In the genomic region with DNA sequence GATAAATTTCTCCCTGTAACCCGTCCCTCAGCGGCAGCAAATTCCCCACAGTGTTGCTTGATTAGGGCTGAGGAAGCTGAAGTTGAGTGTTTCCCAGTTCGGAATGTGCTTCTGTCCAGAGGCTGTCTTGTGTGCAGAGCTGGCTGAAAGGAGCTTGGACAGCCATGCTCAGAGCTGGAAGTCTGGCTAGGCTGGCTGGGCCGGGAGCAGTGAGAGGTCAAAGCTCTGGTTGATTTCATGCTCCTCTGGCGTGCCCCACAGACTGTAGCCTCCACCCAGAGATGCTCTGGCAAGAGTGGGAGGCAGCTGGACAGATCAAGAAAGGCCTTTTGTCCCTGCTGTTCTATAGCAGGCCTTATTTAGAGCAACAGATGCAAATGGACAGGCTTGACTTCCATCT, we compare ENCODE assay signal across 9 mouse cellular contexts.
DNase-seq lines count a peak whose midpoint lies in the region; ATAC-seq and TF ChIP-seq lines count a peak whose summit lies in the region.
"Had no signal": no experiment of that assay in that cellular context is flagged by ENCODE, and none has a peak within 500 bp of the region (broad histone marks: within the 10 kb centered on the region; RNA-seq: fewer than 3 reads in every experiment).

No protein-coding gene starts in this region.

- no peaks in the 10 kb centered on the region for H3K9me3 ChIP-seq in hindbrain, embryonic 11.5 days (ENCODE audit: control insufficient read depth, low read length)
- no peaks in the 10 kb centered on the region for H3K9me3 ChIP-seq in stomach, postnatal 0 days (ENCODE audit: control insufficient read depth, low read length)

- WGBS in hindbrain, embryonic 11.5 days: 40% methylated on average over 5 of the region's 5 CpGs
- WGBS in stomach, postnatal 0 days: 39% methylated on average over 5 of the region's 5 CpGs

- peak; percentile 85 for ATAC-seq in hindbrain, embryonic 11.5 days (ENCODE audit: low FRiP score)
- ATAC-seq in stomach, postnatal 0 days (ENCODE audit: low FRiP score, low TSS enrichment): peak; percentile 47; the same call in 1 of the 2 replicates

- H3K4me3 ChIP-seq in hindbrain, embryonic 11.5 days (ENCODE audit: low read depth, low read length): no peak overlapping the region
- no peak overlapping the region for H3K4me3 ChIP-seq in stomach, postnatal 0 days (ENCODE audit: low read depth, low read length)
- H3K4me3 ChIP-seq: megakaryocyte, embryonic 14.5 days had no signal

- no peaks in the 10 kb centered on the region for H3K27me3 ChIP-seq in hindbrain, embryonic 11.5 days (ENCODE audit: control insufficient read depth, insufficient read depth, low read length)
- no peaks in the 10 kb centered on the region for H3K27me3 ChIP-seq in stomach, postnatal 0 days (ENCODE audit: control insufficient read depth, insufficient read depth, low read length)
- H3K27me3 ChIP-seq: megakaryocyte, embryonic 14.5 days had no signal

- no peaks in the 10 kb centered on the region for H3K36me3 ChIP-seq in hindbrain, embryonic 11.5 days (ENCODE audit: control insufficient read depth, insufficient read depth, low read length)
- H3K36me3 ChIP-seq in stomach, postnatal 0 days (ENCODE audit: control insufficient read depth, insufficient read depth, low read length): no peaks in the 10 kb centered on the region

- TF ChIP-seq EP300 in stomach, postnatal 0 days (optimal IDR thresholded peaks at IDR 0.05): no peak

- peak overlapping the region; percentile 53; the same call in 1 of the 2 replicates for H3K27ac ChIP-seq in hindbrain, embryonic 11.5 days (ENCODE audit: low read depth, low read length)
- H3K27ac ChIP-seq in stomach, postnatal 0 days (replicated peaks): 0 out of 2 replicates have a peak overlapping the region, but pooled peaks have one; percentile 58

- H3K9ac ChIP-seq in hindbrain, embryonic 11.5 days (ENCODE audit: low read depth, low read length): no peak overlapping the region
- H3K9ac ChIP-seq in stomach, postnatal 0 days (ENCODE audit: low read length): no peak overlapping the region

- no peak overlapping the region for H3K4me2 ChIP-seq in hindbrain, embryonic 11.5 days (replicated peaks; ENCODE audit: low read depth, low read length)
- H3K4me2 ChIP-seq in stomach, postnatal 0 days (replicated peaks; ENCODE audit: low read depth): no peak overlapping the region

- 0 out of 2 replicates have a peak, but pooled peaks cover 4% of the 10 kb centered on the region for H3K4me1 ChIP-seq in hindbrain, embryonic 11.5 days (replicated peaks; ENCODE audit: control insufficient read depth, insufficient read depth, low read length)
- H3K4me1 ChIP-seq in stomach, postnatal 0 days (replicated peaks; ENCODE audit: control insufficient read depth, insufficient read depth): no peaks in the 10 kb centered on the region
- H3K4me1 ChIP-seq: megakaryocyte, embryonic 14.5 days had no signal

- peak; percentile 17 to 42 for DNase-seq in cerebellum, postnatal 10 days
- no peak for DNase-seq in cerebellum, adult 11 months
- DNase-seq in A20 (ENCODE audit: low read depth, low spot score): peak; percentile 19
- peak; percentile 63 for DNase-seq in gastrocnemius, adult 18-20 months (ENCODE audit: low spot score)
- DNase-seq in hindbrain, embryonic 11.5 days (ENCODE audit: low spot score): peak; percentile 27
- peak; percentile 29 for DNase-seq in lung, postnatal 10 days
- DNase-seq in stomach, postnatal 0 days (ENCODE audit: low spot score): peak; percentile 22
- no peak for DNase-seq in spleen, adult 18-20 months

- no peak for TF ChIP-seq CTCF in stomach, postnatal 0 days (IDR thresholded peaks at IDR 0.05; ENCODE audit: low read depth)

Comparison
In these comparisons a context has a peak if more than half of its experiments do, and no peak if none do; other contexts are left out.
1. DNase-seq: peak in cerebellum, postnatal 10 days (2 of 2), A20 (single experiment), gastrocnemius, adult 18-20 months (single experiment), hindbrain, embryonic 11.5 days (single experiment), lung, postnatal 10 days (single experiment) and stomach, postnatal 0 days (single experiment); none in cerebellum, adult 11 months (single experiment) and spleen, adult 18-20 months (0 of 2).